Mouse (Mus musculus): ENCODE data around the gene Gtf2a1. TPM values are rescaled to one million over a fixed set of nuclear protein-coding genes. Genes with fewer than 3 reads are reported as not detected.
A peak's percentile ranks its signal among the peaks of the same experiment; 100 is the strongest.

Gtf2a1 gene
- polyA plus RNA-seq, 1 experiment = 5.1 TPM

DNA sequence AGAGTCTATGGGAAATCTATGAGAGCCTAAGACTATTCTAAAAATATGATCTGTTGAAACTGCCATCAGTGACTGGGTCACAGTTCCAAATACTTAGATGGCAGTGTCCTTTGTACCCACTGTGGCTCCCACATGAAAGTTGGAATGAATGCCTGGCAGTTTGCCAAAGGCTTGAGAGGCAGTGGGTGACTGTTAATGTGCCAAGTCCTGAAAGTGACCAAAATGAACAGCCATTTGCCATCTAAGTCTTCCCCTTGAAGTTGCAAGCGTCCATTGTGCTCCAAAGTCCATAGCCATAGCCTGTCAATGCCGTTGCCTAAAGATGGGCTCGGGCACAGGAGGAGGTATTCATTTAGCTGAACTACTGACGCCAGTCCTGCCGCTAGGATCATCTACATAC is 19.1 kb upstream of the Gtf2a1 start:
- Histone ChIP-seq H3K27me3 (ENCODE audit: control insufficient read depth, insufficient read depth, insufficient read length) (no peaks in the 10 kb centered on the region), H3ac (ENCODE audit: control insufficient read depth, insufficient read length, low read depth) (no peak overlapping the region), H3K4me3 (ENCODE audit: insufficient read depth, poor library complexity, severe bottlenecking) (no peak overlapping the region), H3K79me2 (ENCODE audit: control insufficient read depth, insufficient read depth) (no peaks in the 10 kb centered on the region), H3K79me3 (ENCODE audit: low read depth) (no peaks in the 10 kb centered on the region), H3K36me3 (ENCODE audit: control insufficient read depth, insufficient read depth) (no peaks in the 10 kb centered on the region)
- no peak for TF ChIP-seq MYOG (IDR thresholded peaks at IDR 0.05; ENCODE audit: control insufficient read depth, extremely low read depth, insufficient read length)
- no peak for TF ChIP-seq USF1 (IDR thresholded peaks at IDR 0.05; ENCODE audit: low read depth)
- TF ChIP-seq MAX (IDR thresholded peaks at IDR 0.05) = no peak
- TF ChIP-seq FOSL1 (IDR thresholded peaks at IDR 0.05; ENCODE audit: insufficient read depth, low read length, poor library complexity, severe bottlenecking) = no peak
- no peak for TF ChIP-seq CTCF (IDR thresholded peaks at IDR 0.05; ENCODE audit: control insufficient read depth, insufficient read depth, insufficient read length)
- TF ChIP-seq MYOD1 (IDR thresholded peaks at IDR 0.05; ENCODE audit: control insufficient read depth, insufficient read length, low read depth) = no peak
- no peak for TF ChIP-seq CEBPB (IDR thresholded peaks at IDR 0.05; ENCODE audit: low read depth)

DNA sequence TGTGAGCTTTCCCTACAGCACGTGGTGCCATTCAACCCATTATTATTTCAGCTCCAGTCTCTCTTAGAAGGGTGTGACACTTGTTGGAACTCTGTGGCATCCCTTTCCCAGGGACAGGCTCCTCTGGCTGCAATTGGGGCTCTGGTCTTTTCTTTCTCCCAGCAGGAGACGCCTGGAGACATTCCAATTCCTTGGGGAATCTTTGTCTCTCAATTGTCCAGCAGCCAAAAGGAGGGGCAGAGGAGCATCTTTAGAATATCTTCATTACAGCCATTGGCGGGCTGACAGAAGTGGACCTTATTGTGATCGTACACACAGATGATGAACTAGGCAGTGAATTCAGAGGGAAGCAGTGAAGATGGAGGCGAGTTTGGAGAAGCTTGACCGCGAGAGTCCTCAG is 17.4 kb upstream of the Gtf2a1 start:
- TF ChIP-seq MAX (IDR thresholded peaks at IDR 0.05) = no peak
- no peak for TF ChIP-seq MYOG (IDR thresholded peaks at IDR 0.05; ENCODE audit: control insufficient read depth, extremely low read depth, insufficient read length)
- no peak for TF ChIP-seq CEBPB (IDR thresholded peaks at IDR 0.05; ENCODE audit: low read depth)
- no peak for TF ChIP-seq USF1 (IDR thresholded peaks at IDR 0.05; ENCODE audit: low read depth)
- no peak for TF ChIP-seq FOSL1 (IDR thresholded peaks at IDR 0.05; ENCODE audit: insufficient read depth, low read length, poor library complexity, severe bottlenecking)
- no peak for TF ChIP-seq MYOD1 (IDR thresholded peaks at IDR 0.05; ENCODE audit: control insufficient read depth, insufficient read length, low read depth)
- no peak for TF ChIP-seq CTCF (IDR thresholded peaks at IDR 0.05; ENCODE audit: control insufficient read depth, insufficient read depth, insufficient read length)
- no peak overlapping the region for H3ac ChIP-seq (ENCODE audit: control insufficient read depth, insufficient read length, low read depth)
- H3K4me3 ChIP-seq (ENCODE audit: insufficient read depth, poor library complexity, severe bottlenecking) = no peak overlapping the region
- H3K27me3 ChIP-seq (ENCODE audit: control insufficient read depth, insufficient read depth, insufficient read length) = no peaks in the 10 kb centered on the region
- no peaks in the 10 kb centered on the region for H3K36me3 ChIP-seq (ENCODE audit: control insufficient read depth, insufficient read depth)
- H3K79me3 ChIP-seq (ENCODE audit: low read depth) = no peaks in the 10 kb centered on the region
- H3K79me2 ChIP-seq (ENCODE audit: control insufficient read depth, insufficient read depth) = no peaks in the 10 kb centered on the region

DNA sequence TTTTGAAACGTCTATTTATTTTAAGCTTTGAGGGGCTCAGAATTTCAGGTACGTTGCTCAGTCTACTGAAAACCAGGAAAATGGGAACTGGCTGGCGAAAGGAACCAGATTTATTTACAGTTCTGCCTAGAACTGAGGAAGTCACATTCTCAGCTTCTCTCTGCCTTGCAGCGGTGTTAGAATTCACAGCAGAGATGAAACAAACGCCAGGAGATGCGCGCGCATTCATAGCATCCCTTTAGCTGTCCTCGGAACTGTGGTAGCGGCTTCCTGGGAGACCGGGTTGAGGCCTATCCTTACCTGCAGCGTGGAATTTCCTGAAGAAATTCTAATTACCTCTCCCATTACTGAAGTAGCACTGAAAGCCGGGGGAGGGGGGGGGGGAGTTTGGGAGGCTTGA is 16.4 kb upstream of the Gtf2a1 start:
- Histone ChIP-seq H3K4me3 (ENCODE audit: insufficient read depth, poor library complexity, severe bottlenecking) (no peak overlapping the region), H3K36me3 (ENCODE audit: control insufficient read depth, insufficient read depth) (no peaks in the 10 kb centered on the region), H3K79me2 (ENCODE audit: control insufficient read depth, insufficient read depth) (no peaks in the 10 kb centered on the region), H3K27me3 (ENCODE audit: control insufficient read depth, insufficient read depth, insufficient read length) (no peaks in the 10 kb centered on the region), H3ac (ENCODE audit: control insufficient read depth, insufficient read length, low read depth) (no peak overlapping the region), H3K79me3 (ENCODE audit: low read depth) (no peaks in the 10 kb centered on the region)
- TF ChIP-seq USF1 (IDR thresholded peaks at IDR 0.05; ENCODE audit: low read depth) (no peak), MYOG (IDR thresholded peaks at IDR 0.05; ENCODE audit: control insufficient read depth, extremely low read depth, insufficient read length) (no peak), MAX (IDR thresholded peaks at IDR 0.05) (no peak), FOSL1 (IDR thresholded peaks at IDR 0.05; ENCODE audit: insufficient read depth, low read length, poor library complexity, severe bottlenecking) (no peak), CEBPB (IDR thresholded peaks at IDR 0.05; ENCODE audit: low read depth) (no peak), CTCF (IDR thresholded peaks at IDR 0.05; ENCODE audit: control insufficient read depth, insufficient read depth, insufficient read length) (no peak), MYOD1 (IDR thresholded peaks at IDR 0.05; ENCODE audit: control insufficient read depth, insufficient read length, low read depth) (no peak)

DNA sequence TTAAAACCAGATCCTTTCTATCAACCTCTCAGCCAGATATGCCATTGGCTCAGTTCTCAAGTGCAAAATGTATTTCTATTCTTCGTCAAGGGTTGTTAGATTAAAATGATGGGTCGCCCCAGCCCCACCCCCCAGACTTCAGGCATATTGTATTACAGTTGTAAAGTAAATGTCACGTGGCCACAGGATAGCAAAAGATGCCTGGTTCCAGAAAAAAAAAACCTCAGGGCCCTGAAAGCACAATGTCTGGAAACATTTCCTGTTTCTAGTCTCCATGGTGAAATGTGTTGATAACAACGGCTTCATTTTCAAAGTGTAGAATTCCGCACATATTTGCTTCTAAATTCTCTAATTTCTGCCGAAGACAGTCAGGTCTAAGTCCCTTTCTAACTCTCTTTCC is 14.3 kb upstream of the Gtf2a1 start:
- TF ChIP-seq FOSL1 (IDR thresholded peaks at IDR 0.05; ENCODE audit: insufficient read depth, low read length, poor library complexity, severe bottlenecking) (no peak), USF1 (IDR thresholded peaks at IDR 0.05; ENCODE audit: low read depth) (peak; percentile 60), MAX (IDR thresholded peaks at IDR 0.05) (no peak), CEBPB (IDR thresholded peaks at IDR 0.05; ENCODE audit: low read depth) (no peak), MYOD1 (IDR thresholded peaks at IDR 0.05; ENCODE audit: control insufficient read depth, insufficient read length, low read depth) (no peak), CTCF (IDR thresholded peaks at IDR 0.05; ENCODE audit: control insufficient read depth, insufficient read depth, insufficient read length) (no peak), MYOG (IDR thresholded peaks at IDR 0.05; ENCODE audit: control insufficient read depth, extremely low read depth, insufficient read length) (no peak)
- H3K36me3 ChIP-seq (ENCODE audit: control insufficient read depth, insufficient read depth) = no peaks in the 10 kb centered on the region
- H3ac ChIP-seq (ENCODE audit: control insufficient read depth, insufficient read length, low read depth) = no peak overlapping the region
- no peaks in the 10 kb centered on the region for H3K27me3 ChIP-seq (ENCODE audit: control insufficient read depth, insufficient read depth, insufficient read length)
- H3K79me2 ChIP-seq (ENCODE audit: control insufficient read depth, insufficient read depth) = no peaks in the 10 kb centered on the region
- no peaks in the 10 kb centered on the region for H3K79me3 ChIP-seq (ENCODE audit: low read depth)
- no peak overlapping the region for H3K4me3 ChIP-seq (ENCODE audit: insufficient read depth, poor library complexity, severe bottlenecking)

DNA sequence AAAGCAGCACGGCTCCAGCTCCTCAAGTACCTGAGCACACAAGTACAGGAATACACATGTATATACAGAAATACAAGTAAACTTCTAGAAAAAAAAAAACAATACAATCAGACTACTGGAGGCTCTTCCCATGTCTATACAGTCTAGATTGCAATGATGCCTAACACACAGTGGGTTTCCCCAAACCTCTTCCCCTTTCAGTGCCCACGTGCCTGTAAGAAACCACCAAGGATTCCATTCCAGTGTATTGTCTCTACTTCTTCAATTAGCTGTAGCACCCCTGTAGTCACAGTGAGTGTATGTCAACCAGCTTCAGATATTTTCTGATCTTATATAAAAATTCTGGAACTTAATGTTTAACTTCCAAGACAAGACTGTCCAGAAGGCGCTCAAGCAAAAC is 1.8 kb upstream of the Gtf2a1 start:
- peaks cover 24% of the 10 kb centered on the region for H3K79me2 ChIP-seq (ENCODE audit: control insufficient read depth, insufficient read depth)
- H3ac ChIP-seq (ENCODE audit: control insufficient read depth, insufficient read length, low read depth) = no peak overlapping the region
- H3K27me3 ChIP-seq (ENCODE audit: control insufficient read depth, insufficient read depth, insufficient read length) = no peaks in the 10 kb centered on the region
- H3K4me3 ChIP-seq (ENCODE audit: insufficient read depth, poor library complexity, severe bottlenecking) = no peak overlapping the region
- TF ChIP-seq CEBPB (IDR thresholded peaks at IDR 0.05; ENCODE audit: low read depth) (no peak), MYOD1 (IDR thresholded peaks at IDR 0.05; ENCODE audit: control insufficient read depth, insufficient read length, low read depth) (no peak), MAX (IDR thresholded peaks at IDR 0.05) (no peak), MYOG (IDR thresholded peaks at IDR 0.05; ENCODE audit: control insufficient read depth, extremely low read depth, insufficient read length) (no peak), CTCF (IDR thresholded peaks at IDR 0.05; ENCODE audit: control insufficient read depth, insufficient read depth, insufficient read length) (no peak), FOSL1 (IDR thresholded peaks at IDR 0.05; ENCODE audit: insufficient read depth, low read length, poor library complexity, severe bottlenecking) (no peak), USF1 (IDR thresholded peaks at IDR 0.05; ENCODE audit: low read depth) (no peak)
- H3K36me3 ChIP-seq (ENCODE audit: control insufficient read depth, insufficient read depth) = no peaks in the 10 kb centered on the region
- H3K79me3 ChIP-seq (ENCODE audit: low read depth) = peaks cover 12% of the 10 kb centered on the region

DNA sequence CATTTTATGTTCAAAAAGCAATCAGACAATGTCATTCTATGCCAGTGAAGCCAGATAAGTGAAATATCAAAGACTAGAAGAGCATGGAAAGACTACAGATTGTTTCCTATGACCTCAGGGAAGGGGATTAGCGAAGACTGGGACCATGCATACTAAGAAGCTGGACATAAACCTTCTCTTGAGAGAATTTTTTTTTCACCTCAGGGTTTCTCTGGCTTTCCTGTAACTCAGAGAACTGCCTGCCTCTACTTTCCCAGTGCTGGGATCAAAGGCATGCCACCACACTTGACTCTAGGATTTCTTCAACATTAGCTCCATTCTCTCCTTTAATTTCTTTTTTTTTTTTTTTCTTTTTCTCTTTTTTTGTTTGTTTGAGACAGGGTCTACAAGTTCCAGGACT is 904 bp upstream of the Gtf2a1 start:
- Histone ChIP-seq H3K79me2 (ENCODE audit: control insufficient read depth, insufficient read depth) (peaks cover 33% of the 10 kb centered on the region), H3K27me3 (ENCODE audit: control insufficient read depth, insufficient read depth, insufficient read length) (no peaks in the 10 kb centered on the region), H3ac (ENCODE audit: control insufficient read depth, insufficient read length, low read depth) (no peak overlapping the region), H3K4me3 (ENCODE audit: insufficient read depth, poor library complexity, severe bottlenecking) (no peak overlapping the region), H3K79me3 (ENCODE audit: low read depth) (peaks cover 18% of the 10 kb centered on the region), H3K36me3 (ENCODE audit: control insufficient read depth, insufficient read depth) (no peaks in the 10 kb centered on the region)
- TF ChIP-seq MYOD1 (IDR thresholded peaks at IDR 0.05; ENCODE audit: control insufficient read depth, insufficient read length, low read depth) (no peak), USF1 (IDR thresholded peaks at IDR 0.05; ENCODE audit: low read depth) (no peak), CEBPB (IDR thresholded peaks at IDR 0.05; ENCODE audit: low read depth) (no peak), FOSL1 (IDR thresholded peaks at IDR 0.05; ENCODE audit: insufficient read depth, low read length, poor library complexity, severe bottlenecking) (no peak), MAX (IDR thresholded peaks at IDR 0.05) (no peak), CTCF (IDR thresholded peaks at IDR 0.05; ENCODE audit: control insufficient read depth, insufficient read depth, insufficient read length) (no peak), MYOG (IDR thresholded peaks at IDR 0.05; ENCODE audit: control insufficient read depth, extremely low read depth, insufficient read length) (no peak)
